Mouse (Mus musculus) E14TG2a.4 (cell line): ENCODE data around the gene Wdr26.

Experiments
- CTCF ChIP-seq: conservative IDR thresholded peaks from 2 replicates; pipeline ENCODE4 v1.5.1; 2014; ENCODE audit warnings: low read length
- POU5F1 ChIP-seq: IDR thresholded peaks from 2 replicates; pipeline ENCODE4 v1.6.1; 2014; ENCODE audit warnings: low read length, borderline replicate concordance

- no peak for TF ChIP-seq CTCF
- TF ChIP-seq POU5F1 = no peak
Measured at GRCm38 (mm10) chr1:181255450-181255849, 43.6 kb upstream of the Wdr26 start.
